Mouse (Mus musculus) forebrain, embryonic 12.5 days (tissue): ENCODE results near the gene Ctf2. TPM values are rescaled to one million over a fixed set of nuclear protein-coding genes. Genes with fewer than 3 reads are reported as not detected.

Experiments
- ATAC-seq: fragments of 200-750 bp; cut with Nextera tagmentation; 2 replicates; pipeline ENCODE4 v1.8.0; 2017; ENCODE audit warnings: moderate TSS enrichment; ENCODE audit not compliant: low FRiP score
- H3K27ac ChIP-seq: fragments of 300-500 bp; sonication (generic); 2 replicates; pipeline ENCODE4 v1.5.1; 2016; ENCODE audit warnings: mild to moderate bottlenecking
- H3K27me3 ChIP-seq: fragments of 300-500 bp; sonication (generic); 2 replicates; pipeline ENCODE4 v1.6.1; 2016; ENCODE audit warnings: mild to moderate bottlenecking
- H3K36me3 ChIP-seq: fragments of 300-500 bp; sonication (generic); replicated peaks from 2 replicates; pipeline ENCODE4 v1.6.1; 2016; ENCODE audit warnings: mild to moderate bottlenecking
- H3K4me1 ChIP-seq: fragments of 300-500 bp; sonication (generic); 2 replicates; pipeline ENCODE4 v1.6.1; 2016
- H3K4me2 ChIP-seq: fragments of 300-500 bp; sonication (generic); 2 replicates; pipeline ENCODE4 v1.6.1; 2016; ENCODE audit warnings: mild to moderate bottlenecking, moderate library complexity
- H3K4me3 ChIP-seq: fragments of 300-500 bp; sonication (generic); replicated peaks from 2 replicates; pipeline ENCODE4 v1.5.1; 2016; ENCODE audit warnings: mild to moderate bottlenecking
- H3K9ac ChIP-seq: fragments of 300-500 bp; sonication (generic); 2 replicates; pipeline ENCODE4 v1.6.1; 2016; ENCODE audit warnings: mild to moderate bottlenecking
- H3K9me3 ChIP-seq: fragments of 300-500 bp; sonication (generic); 2 replicates; pipeline ENCODE4 v1.6.1; 2016
- WGBS: fragments of 180-500 bp; shearing (Covaris S2); methylation state at CpG from one replicate; pipeline ENCODE4 v1.1.7; 2016; 5-methylcytosine and 5-hydroxymethylcytosine counted together
- polyA plus RNA-seq: library from polyadenylated mRNA; unstranded; fragments of >200 nt; fragmentation: Nextera tagmentation; extraction: Ambion mirVana; gene quantifications from 2 replicates; pipeline ENCODE4 v1.2.1, GENCODE M21; 2016

Ctf2 gene
- polyA plus RNA-seq, 1 experiment from 2014 or later = 0.42 TPM

GRCm38 (mm10) chr7:127769651-127770038, 37.7 kb upstream of the Ctf2 start, which contains the start of gene Orai3:
Orai3 (plus strand) TSS chr7:127769815.
- peak within 1 kb of the TSS; percentile 69 for H3K9ac ChIP-seq
- H3K4me2 ChIP-seq = peak within 1 kb of the TSS; percentile 90
- peak within 1 kb of the TSS; percentile 80 for H3K27ac ChIP-seq
- ATAC-seq = peak; percentile 55
- H3K36me3 ChIP-seq = peaks cover 38% of the 10 kb centered on the region
- H3K4me1 ChIP-seq = peaks cover 30% of the 10 kb centered on the region
- WGBS = 0% methylated on average over 24 of the region's 24 CpGs
- no peaks in the 10 kb centered on the region for H3K27me3 ChIP-seq
- no peaks in the 10 kb centered on the region for H3K9me3 ChIP-seq
- peak within 1 kb of the TSS; percentile 50 for H3K4me3 ChIP-seq

GRCm38 (mm10) chr7:127768997-127769593, 37.1 kb upstream of the Ctf2 start:
- 2% methylated on average over 16 of the region's 16 CpGs for WGBS
- ATAC-seq = peak; percentile 84

GRCm38 (mm10) chr7:127768346-127768996, 36.5 kb upstream of the Ctf2 start:
- 46% methylated on average over 13 of the region's 13 CpGs for WGBS
- no peak; the same call in 1 of the 2 replicates for ATAC-seq
- Histone ChIP-seq H3K9ac (no peak overlapping the region), H3K9me3 (no peaks in the 10 kb centered on the region), H3K27ac (peak overlapping the region; percentile 66), H3K4me1 (peaks cover 30% of the 10 kb centered on the region), H3K4me2 (peak overlapping the region; percentile 90), H3K27me3 (no peaks in the 10 kb centered on the region), H3K36me3 (peaks cover 50% of the 10 kb centered on the region), H3K4me3 (no peak overlapping the region)

More at GRCm38 (mm10) chr7:127768997-127769593, 37.1 kb upstream of the Ctf2 start:
- Histone ChIP-seq H3K4me2 (peak overlapping the region; percentile 90), H3K4me3 (peak overlapping the region; percentile 50), H3K9me3 (no peaks in the 10 kb centered on the region), H3K27ac (peak overlapping the region; percentile 80), H3K9ac (peak overlapping the region; percentile 69), H3K36me3 (peaks cover 44% of the 10 kb centered on the region), H3K27me3 (no peaks in the 10 kb centered on the region), H3K4me1 (peaks cover 30% of the 10 kb centered on the region)

- Histone ChIP-seq H3K4me2 (no peak overlapping the region), H3K4me3 (no peak overlapping the region), H3K9me3 (no peaks in the 10 kb centered on the region), H3K36me3 (peaks cover 55% of the 10 kb centered on the region), H3K27me3 (no peaks in the 10 kb centered on the region), H3K27ac (peak overlapping the region; percentile 66; the same call in 1 of the 2 replicates), H3K9ac (no peak overlapping the region), H3K4me1 (peaks cover 30% of the 10 kb centered on the region)
- no peak for ATAC-seq
- 93% methylated on average over 19 of the region's 19 CpGs for WGBS
These were observed 35.8 kb upstream of the Ctf2 start for GRCm38 (mm10) chr7:127767671-127768345.

GRCm38 (mm10) chr7:127766851-127767609, 35.1 kb upstream of the Ctf2 start:
- Histone ChIP-seq H3K4me2 (no peak overlapping the region), H3K4me1 (peaks cover 30% of the 10 kb centered on the region), H3K36me3 (peaks cover 61% of the 10 kb centered on the region), H3K4me3 (no peak overlapping the region), H3K27me3 (no peaks in the 10 kb centered on the region), H3K9me3 (no peaks in the 10 kb centered on the region), H3K9ac (no peak overlapping the region), H3K27ac (no peak overlapping the region)
- WGBS = 89% methylated on average over 17 of the region's 17 CpGs
- ATAC-seq = no peak

- Histone ChIP-seq H3K4me2 (no peak overlapping the region), H3K27me3 (no peaks in the 10 kb centered on the region), H3K4me1 (peaks cover 28% of the 10 kb centered on the region), H3K27ac (no peak overlapping the region), H3K9me3 (no peaks in the 10 kb centered on the region), H3K9ac (no peak overlapping the region), H3K4me3 (no peak overlapping the region), H3K36me3 (peaks cover 69% of the 10 kb centered on the region)
- no peak for ATAC-seq
- 93% methylated on average over 2 of the region's 2 CpGs for WGBS
These were observed 33.8 kb upstream of the Ctf2 start for GRCm38 (mm10) chr7:127765756-127766155.

- Histone ChIP-seq H3K4me3 (no peak overlapping the region), H3K36me3 (peaks cover 83% of the 10 kb centered on the region), H3K4me2 (no peak overlapping the region), H3K27ac (no peak overlapping the region), H3K4me1 (peaks cover 7% of the 10 kb centered on the region), H3K9ac (no peak overlapping the region), H3K27me3 (no peaks in the 10 kb centered on the region), H3K9me3 (no peaks in the 10 kb centered on the region)
- ATAC-seq = no peak
- 90% methylated on average over 4 of the region's 4 CpGs for WGBS
These were observed 31.7 kb upstream of the Ctf2 start for GRCm38 (mm10) chr7:127763642-127764041.

- no peak overlapping the region for H3K4me2 ChIP-seq
- no peak overlapping the region for H3K9ac ChIP-seq
- no peaks in the 10 kb centered on the region for H3K27me3 ChIP-seq
- ATAC-seq = no peak
- H3K4me1 ChIP-seq = no peaks in the 10 kb centered on the region
- no peak overlapping the region for H3K27ac ChIP-seq
- WGBS = 52% methylated on average over 7 of the region's 7 CpGs
- H3K9me3 ChIP-seq = no peaks in the 10 kb centered on the region
- no peak overlapping the region for H3K4me3 ChIP-seq
- H3K36me3 ChIP-seq = peaks cover 85% of the 10 kb centered on the region
These were observed 29.1 kb upstream of the Ctf2 start for GRCm38 (mm10) chr7:127761026-127761425.

- H3K9me3 ChIP-seq = no peaks in the 10 kb centered on the region
- peaks cover 85% of the 10 kb centered on the region for H3K36me3 ChIP-seq
These were observed 28.5 kb upstream of the Ctf2 start for GRCm38 (mm10) chr7:127760478-127760877.

GRCm38 (mm10) chr7:127759716-127760115, 27.8 kb upstream of the Ctf2 start:
- peaks cover 85% of the 10 kb centered on the region for H3K36me3 ChIP-seq
- H3K4me1 ChIP-seq = no peaks in the 10 kb centered on the region; the same call in 1 of the 2 replicates
- no peak for ATAC-seq
- H3K4me2 ChIP-seq = no peak overlapping the region
- H3K9me3 ChIP-seq = no peaks in the 10 kb centered on the region
- H3K4me3 ChIP-seq = no peak overlapping the region
- no peaks in the 10 kb centered on the region for H3K27me3 ChIP-seq
- no peak overlapping the region for H3K9ac ChIP-seq
- WGBS = 79% methylated on average over 6 of the region's 6 CpGs
- peak overlapping the region; percentile 5; the same call in 1 of the 2 replicates for H3K27ac ChIP-seq

More at GRCm38 (mm10) chr7:127760478-127760877, 28.5 kb upstream of the Ctf2 start:
- H3K4me1 ChIP-seq = no peaks in the 10 kb centered on the region
- H3K27ac ChIP-seq = no peak overlapping the region
- 96% methylated on average over 3 of the region's 3 CpGs for WGBS
- H3K27me3 ChIP-seq = no peaks in the 10 kb centered on the region
- no peak overlapping the region for H3K9ac ChIP-seq
- no peak for ATAC-seq
- H3K4me3 ChIP-seq = no peak overlapping the region
- H3K4me2 ChIP-seq = no peak overlapping the region

- Histone ChIP-seq H3K9me3 (no peaks in the 10 kb centered on the region), H3K4me1 (peaks cover 3% of the 10 kb centered on the region; the same call in 1 of the 2 replicates), H3K27ac (no peak overlapping the region), H3K27me3 (no peaks in the 10 kb centered on the region), H3K36me3 (peaks cover 100% of the 10 kb centered on the region), H3K4me2 (no peak overlapping the region), H3K9ac (no peak overlapping the region), H3K4me3 (no peak overlapping the region)
- ATAC-seq = no peak
- 92% methylated on average over 7 of the region's 7 CpGs for WGBS
These were observed 21.8 kb upstream of the Ctf2 start for GRCm38 (mm10) chr7:127753741-127754140.

GRCm38 (mm10) chr7:127753158-127753557, 21.2 kb upstream of the Ctf2 start:
- Histone ChIP-seq H3K36me3 (peaks cover 100% of the 10 kb centered on the region), H3K4me3 (no peak overlapping the region), H3K4me2 (no peak overlapping the region), H3K27ac (no peak overlapping the region), H3K9me3 (no peaks in the 10 kb centered on the region), H3K4me1 (peaks cover 6% of the 10 kb centered on the region), H3K27me3 (no peaks in the 10 kb centered on the region), H3K9ac (no peak overlapping the region)
- 72% methylated on average over 5 of the region's 5 CpGs for WGBS
- no peak for ATAC-seq
